Mouse (Mus musculus) embryonic facial prominence, embryonic 11.5 days (tissue): ENCODE measurements around the gene Wwox. TPM values are rescaled to one million over a fixed set of nuclear protein-coding genes. Genes with fewer than 3 reads are reported as not detected.

Experiments
- ATAC-seq: fragments of 200-750 bp; cut with Nextera tagmentation; replicated peaks from 2 replicates; pipeline ENCODE4 v1.8.0; 2017; ENCODE audit warnings: low read depth; ENCODE audit not compliant: insufficient number of reproducible peaks, low FRiP score, low TSS enrichment
- DNase-seq: peaks from one replicate; pipeline ENCODE4 v3.0.0-alpha.2; 2015; ENCODE audit warnings: low spot score
- H3K27ac ChIP-seq: fragments of 300-500 bp; sonication (generic); replicated peaks from 2 replicates; pipeline ENCODE4 v1.5.1; 2014; ENCODE audit warnings: mild to moderate bottlenecking, low read depth, low read length, control low read depth
- H3K27me3 ChIP-seq: fragments of 300-500 bp; sonication (generic); 2 replicates; pipeline ENCODE4 v1.6.1; 2014; ENCODE audit warnings: mild to moderate bottlenecking, low read length, moderate library complexity, mixed read lengths; ENCODE audit not compliant: control insufficient read depth, insufficient read depth
- H3K36me3 ChIP-seq: fragments of 300-500 bp; sonication (generic); replicated peaks from 2 replicates; pipeline ENCODE4 v1.6.1; 2014; ENCODE audit warnings: low read depth, mild to moderate bottlenecking, low read length, moderate library complexity, mixed read lengths; ENCODE audit not compliant: control insufficient read depth, insufficient read depth
- H3K4me1 ChIP-seq: fragments of 300-500 bp; sonication (generic); 2 replicates; pipeline ENCODE4 v1.6.1; 2014; ENCODE audit warnings: low read length, mixed read lengths; ENCODE audit not compliant: control insufficient read depth, insufficient read depth
- H3K4me2 ChIP-seq: fragments of 300-500 bp; sonication (generic); 2 replicates; pipeline ENCODE4 v1.6.1; 2014; ENCODE audit warnings: low read depth, mild to moderate bottlenecking, control low read depth, low read length, moderate library complexity
- H3K4me3 ChIP-seq: fragments of 300-500 bp; sonication (generic); 2 replicates; pipeline ENCODE4 v1.5.1; 2014; ENCODE audit warnings: low read depth, low read length, control low read depth
- H3K9ac ChIP-seq: fragments of 300-500 bp; sonication (generic); replicated peaks from 2 replicates; pipeline ENCODE4 v1.6.1; 2014; ENCODE audit warnings: mild to moderate bottlenecking, control low read depth, low read length
- H3K9me3 ChIP-seq: fragments of 300-500 bp; sonication (generic); replicated peaks from 2 replicates; pipeline ENCODE4 v1.6.1; 2016; ENCODE audit warnings: mild to moderate bottlenecking, low read length, inconsistent platforms, mixed read lengths; ENCODE audit not compliant: control insufficient read depth
- WGBS: fragments of 180-500 bp; shearing (Covaris S2); extraction: QIAGEN DNeasy Blood & Tissue Kit; methylation state at CpG from one replicate; pipeline ENCODE4 v1.1.7; 2014; 5-methylcytosine and 5-hydroxymethylcytosine counted together
- polyA plus RNA-seq: library from polyadenylated mRNA; unstranded; fragments of >200 nt; fragmentation: Nextera tagmentation; extraction: Ambion mirVana; gene quantifications from 2 replicates; pipeline ENCODE4 v1.2.1, GENCODE M21; 2014

The Wwox gene
- polyA plus RNA-seq, 1 experiment from 2014 or later = 7.2 TPM

- Histone ChIP-seq H3K36me3 (no peaks in the 10 kb centered on the region), H3K27ac (no peak overlapping the region), H3K9me3 (no peaks in the 10 kb centered on the region), H3K9ac (no peak overlapping the region), H3K4me2 (no peak overlapping the region), H3K4me3 (no peak overlapping the region), H3K27me3 (no peaks in the 10 kb centered on the region), H3K4me1 (no peaks in the 10 kb centered on the region)
- ATAC-seq (no peak), DNase-seq (no peak)
- WGBS = 83% methylated on average over 5 of the region's 5 CpGs
Observed at GRCm38 (mm10) chr8:114902584-114902983, 463.1 kb downstream of the Wwox start.

- Histone ChIP-seq H3K4me1 (no peaks in the 10 kb centered on the region), H3K9ac (no peak overlapping the region), H3K4me2 (no peak overlapping the region), H3K27me3 (no peaks in the 10 kb centered on the region), H3K4me3 (no peak overlapping the region), H3K9me3 (no peaks in the 10 kb centered on the region), H3K36me3 (no peaks in the 10 kb centered on the region), H3K27ac (no peak overlapping the region)
- DNase-seq (no peak), ATAC-seq (no peak)
- 91% methylated on average over 8 of the region's 8 CpGs for WGBS
Observed at GRCm38 (mm10) chr8:114908086-114908485, 468.6 kb downstream of the Wwox start.

GRCm38 (mm10) chr8:114908589-114908988 lies 469.1 kb downstream of the Wwox start:
- Histone ChIP-seq H3K36me3 (no peaks in the 10 kb centered on the region), H3K4me2 (no peak overlapping the region), H3K27ac (no peak overlapping the region), H3K9ac (no peak overlapping the region), H3K27me3 (no peaks in the 10 kb centered on the region), H3K9me3 (no peaks in the 10 kb centered on the region), H3K4me3 (no peak overlapping the region), H3K4me1 (no peaks in the 10 kb centered on the region)
- DNase-seq (no peak), ATAC-seq (no peak)
- 86% methylated on average over 7 of the region's 7 CpGs for WGBS

- Histone ChIP-seq H3K4me3 (no peak overlapping the region), H3K4me2 (no peak overlapping the region), H3K9me3 (no peaks in the 10 kb centered on the region), H3K27ac (no peak overlapping the region), H3K4me1 (no peaks in the 10 kb centered on the region), H3K36me3 (no peaks in the 10 kb centered on the region), H3K9ac (no peak overlapping the region), H3K27me3 (no peaks in the 10 kb centered on the region)
- DNase-seq = no peak
- WGBS = 82% methylated on average over 9 of the region's 9 CpGs
- ATAC-seq = no peak
Observed at GRCm38 (mm10) chr8:114909146-114909545, 469.7 kb downstream of the Wwox start.

- no peaks in the 10 kb centered on the region for H3K36me3 ChIP-seq
- WGBS = 86% methylated on average over 17 of the region's 17 CpGs
- H3K9ac ChIP-seq = no peak overlapping the region
- H3K4me2 ChIP-seq = no peak overlapping the region
- H3K9me3 ChIP-seq = no peaks in the 10 kb centered on the region
- DNase-seq = no peak
- H3K27ac ChIP-seq = no peak overlapping the region
- H3K4me3 ChIP-seq = no peak overlapping the region
- no peak for ATAC-seq
- H3K27me3 ChIP-seq = no peaks in the 10 kb centered on the region
- no peaks in the 10 kb centered on the region for H3K4me1 ChIP-seq
Observed at GRCm38 (mm10) chr8:114911031-114911580, 471.7 kb downstream of the Wwox start.

GRCm38 (mm10) chr8:114923629-114924028 lies 484.2 kb downstream of the Wwox start:
- H3K27ac ChIP-seq = no peak overlapping the region
- no peak overlapping the region for H3K9ac ChIP-seq
- H3K9me3 ChIP-seq = no peaks in the 10 kb centered on the region
- no peaks in the 10 kb centered on the region for H3K4me1 ChIP-seq
- DNase-seq = no peak
- ATAC-seq = no peak
- H3K36me3 ChIP-seq = no peaks in the 10 kb centered on the region
- WGBS = 73% methylated on average over 7 of the region's 7 CpGs
- H3K27me3 ChIP-seq = no peaks in the 10 kb centered on the region
- H3K4me3 ChIP-seq = no peak overlapping the region
- no peak overlapping the region for H3K4me2 ChIP-seq

GRCm38 (mm10) chr8:114927412-114927811 lies 488.0 kb downstream of the Wwox start:
- 72% methylated on average over 8 of the region's 8 CpGs for WGBS
- Histone ChIP-seq H3K4me1 (no peaks in the 10 kb centered on the region), H3K4me2 (no peak overlapping the region)

GRCm38 (mm10) chr8:114927917-114928316 lies 488.5 kb downstream of the Wwox start:
- ATAC-seq = no peak
- 88% methylated on average over 4 of the region's 4 CpGs for WGBS
- DNase-seq = no peak

More at GRCm38 (mm10) chr8:114927412-114927811, 488.0 kb downstream of the Wwox start:
- DNase-seq = peak; percentile 28
- ATAC-seq = no peak
- Histone ChIP-seq H3K27ac (no peak overlapping the region), H3K36me3 (no peaks in the 10 kb centered on the region), H3K4me3 (no peak overlapping the region), H3K9ac (no peak overlapping the region), H3K9me3 (no peaks in the 10 kb centered on the region), H3K27me3 (no peaks in the 10 kb centered on the region)

More at GRCm38 (mm10) chr8:114927917-114928316, 488.5 kb downstream of the Wwox start:
- H3K27me3 ChIP-seq = no peaks in the 10 kb centered on the region
- H3K4me1 ChIP-seq = no peaks in the 10 kb centered on the region
- no peak overlapping the region for H3K4me2 ChIP-seq
- H3K9me3 ChIP-seq = no peaks in the 10 kb centered on the region
- H3K36me3 ChIP-seq = no peaks in the 10 kb centered on the region
- no peak overlapping the region for H3K4me3 ChIP-seq
- no peak overlapping the region for H3K27ac ChIP-seq
- H3K9ac ChIP-seq = no peak overlapping the region
